Mouse (Mus musculus) lung, adult 2 months (tissue): Measurements from ENCODE around the gene Tas2r138. TPM values are rescaled to one million over a fixed set of nuclear protein-coding genes. Genes with fewer than 3 reads are reported as not detected.

Experiments
- DNase-seq: peaks from one replicate; pipeline ENCODE4 v3.0.0; 2022
- H3K4me1 ChIP-seq: fragments of 200-500 bp; 2 replicates; pipeline ENCODE4 v1.6.1; 2011; ENCODE audit warnings: low read length; ENCODE audit not compliant: control insufficient read depth, insufficient read depth
- H3K4me3 ChIP-seq: fragments of 200-500 bp; replicated peaks from 2 replicates; pipeline ENCODE3; 2011; ENCODE audit warnings: low read depth, mild to moderate bottlenecking, control low read depth, low read length; ENCODE audit errors: extremely low read depth
- CTCF ChIP-seq: fragments of 200-500 bp; IDR thresholded peaks from 2 replicates; pipeline ENCODE4 v1.5.1; 2011; ENCODE audit warnings: mild to moderate bottlenecking, low read length, control low read depth; ENCODE audit not compliant: insufficient read depth
- POLR2A ChIP-seq: fragments of 200-500 bp; IDR thresholded peaks from 2 replicates; pipeline ENCODE4 v1.6.1; 2011; ENCODE audit warnings: low read depth, mild to moderate bottlenecking, control low read depth, low read length, borderline replicate concordance; ENCODE audit errors: extremely low read depth
- WGBS: fragments of 180-500 bp; shearing (Covaris S2); methylation state at CpG from one replicate; pipeline ENCODE4 v1.1.7; 2018; 5-methylcytosine and 5-hydroxymethylcytosine counted together
- polyA plus RNA-seq: library from polyadenylated mRNA; depleted of rRNA; stranded (reverse); fragments of >200 nt; gene quantifications from 2 replicates; pipeline ENCODE4 v1.2.3, GENCODE M21; 2012; rRNA removed

Gene Tas2r138
- not detected in 2 replicates for polyA plus RNA-seq

GRCm38 (mm10) chr6:40613260-40613852 lies at the start of gene Tas2r138:
TSS of gene Tas2r138 (minus strand) at chr6:40613310.
- Histone ChIP-seq H3K4me1 (no peaks in the 10 kb centered on the region), H3K4me3 (no peak within 1 kb of the TSS)
- 81% methylated on average over 4 of the region's 4 CpGs for WGBS
- no peak for DNase-seq
- TF ChIP-seq CTCF (no peak), POLR2A (no peak)

- TF ChIP-seq CTCF (no peak), POLR2A (no peak)
- Histone ChIP-seq H3K4me1 (no peaks in the 10 kb centered on the region), H3K4me3 (no peak overlapping the region)
- DNase-seq, result no peak
- whole genome bisulfite sequencing, result 40% methylated on average over 2 of the region's 2 CpGs
Observed at GRCm38 (mm10) chr6:40660930-40661329, 47.8 kb upstream of the Tas2r138 start.

GRCm38 (mm10) chr6:40650953-40651352 lies 37.8 kb upstream of the Tas2r138 start:
- Histone ChIP-seq H3K4me3 (no peak overlapping the region), H3K4me1 (no peaks in the 10 kb centered on the region)
- TF ChIP-seq POLR2A, result no peak
- TF ChIP-seq CTCF, result no peak
- 82% methylated on average over 1 of the region's 1 CpGs for WGBS
- DNase-seq, result no peak

- DNase-seq, result no peak
- 75% methylated on average over 8 of the region's 8 CpGs for WGBS
- Histone ChIP-seq H3K4me1 (no peaks in the 10 kb centered on the region), H3K4me3 (no peak overlapping the region)
- TF ChIP-seq POLR2A (no peak), CTCF (no peak)
Observed at GRCm38 (mm10) chr6:40645701-40646100, 32.6 kb upstream of the Tas2r138 start.

GRCm38 (mm10) chr6:40640710-40641538 lies 27.8 kb upstream of the Tas2r138 start:
- Histone ChIP-seq H3K4me3 (no peak overlapping the region), H3K4me1 (no peaks in the 10 kb centered on the region)
- WGBS, result 68% methylated on average over 8 of the region's 8 CpGs
- TF ChIP-seq CTCF, result no peak
- DNase-seq, result no peak

- 92% methylated on average over 5 of the region's 5 CpGs for WGBS
- DNase-seq, result no peak
- TF ChIP-seq CTCF (no peak), POLR2A (no peak)
- Histone ChIP-seq H3K4me3 (no peak overlapping the region), H3K4me1 (no peaks in the 10 kb centered on the region)
Observed at GRCm38 (mm10) chr6:40637755-40638154, 24.6 kb upstream of the Tas2r138 start.

- 72% methylated on average over 6 of the region's 6 CpGs for WGBS
- no peak for TF ChIP-seq POLR2A
- TF ChIP-seq CTCF, result no peak
- no peak for DNase-seq
- no peaks in the 10 kb centered on the region for H3K4me1 ChIP-seq
- H3K4me3 ChIP-seq, result no peak overlapping the region
Observed at GRCm38 (mm10) chr6:40635559-40635958, 22.4 kb upstream of the Tas2r138 start.

GRCm38 (mm10) chr6:40634640-40635071 lies 21.5 kb upstream of the Tas2r138 start:
- WGBS, result 81% methylated on average over 1 of the region's 1 CpGs
- DNase-seq, result no peak
- Histone ChIP-seq H3K4me1 (no peaks in the 10 kb centered on the region), H3K4me3 (no peak overlapping the region)
- no peak for TF ChIP-seq POLR2A
- no peak for TF ChIP-seq CTCF

GRCm38 (mm10) chr6:40628406-40629000 lies 15.4 kb upstream of the Tas2r138 start, which contains the start of gene Mgam:
TSS of gene Mgam (plus strand) at chr6:40628831.
- no peak for DNase-seq
- Histone ChIP-seq H3K4me3 (no peak within 1 kb of the TSS), H3K4me1 (no peaks in the 10 kb centered on the region)
- 71% methylated on average over 8 of the region's 8 CpGs for WGBS
- TF ChIP-seq CTCF (no peak), POLR2A (no peak)
